In genomic region chr10:80385811-80386734, GRCm38 (mm10) we compare ENCODE assay signal across 7 mouse cellular contexts. TPM values are rescaled to one million over a fixed set of nuclear protein-coding genes. Genes with fewer than 3 reads are reported as not detected.
DNase-seq lines count a peak whose midpoint lies in the region; ATAC-seq and TF ChIP-seq lines count a peak whose summit lies in the region.

No protein-coding gene starts in this region.

- WGBS in lung, adult 2 months, result 7% methylated on average over 34 of the region's 34 CpGs
- WGBS in liver, postnatal 0 days (ENCODE audit: insufficient replicate concordance), result 17% methylated on average over 34 of the region's 34 CpGs
- 2% methylated on average over 34 of the region's 34 CpGs for WGBS in stomach, embryonic 14.5 days

- peak overlapping the region; percentile 99 for H3K4me2 ChIP-seq in liver, postnatal 0 days (ENCODE audit: low read depth, low read length)
- peak overlapping the region; percentile 88 for H3K4me2 ChIP-seq in stomach, embryonic 14.5 days (replicated peaks; ENCODE audit: low read depth, low read length)

- DNase-seq in lung, adult 2 months, result no peak
- DNase-seq in lung, postnatal 25 days (ENCODE audit: low spot score), result no peak
- peak; percentile 71 for DNase-seq in heart, postnatal 4 days
- DNase-seq in liver, postnatal 0 days, result no peak
- DNase-seq in urinary bladder, postnatal 4 days (ENCODE audit: low spot score in 2 of 2), result no peak

- no peak for TF ChIP-seq EP300 in liver, postnatal 0 days (IDR thresholded peaks at IDR 0.05; ENCODE audit: low read depth)

- H3K27me3 ChIP-seq in liver, postnatal 0 days (ENCODE audit: insufficient read depth, low read length), result peaks cover 10% of the 10 kb centered on the region; the same call in 1 of the 2 replicates
- no peaks in the 10 kb centered on the region for H3K27me3 ChIP-seq in stomach, embryonic 14.5 days (ENCODE audit: control insufficient read depth, insufficient read depth, low read length)

- no peaks in the 10 kb centered on the region for H3K9me3 ChIP-seq in liver, postnatal 0 days (ENCODE audit: low read length)
- no peaks in the 10 kb centered on the region for H3K9me3 ChIP-seq in stomach, embryonic 14.5 days (ENCODE audit: control insufficient read depth, low read depth, low read length)

- TF ChIP-seq POLR2A in lung, adult 2 months (IDR thresholded peaks at IDR 0.05; ENCODE audit: borderline replicate concordance, extremely low read depth, low read depth, low read length), result no peak
- TF ChIP-seq POLR2A in cortical plate, adult 2 months (IDR thresholded peaks at IDR 0.05; ENCODE audit: extremely low read depth, insufficient read depth, low read length), result no peak

- H3K4me1 ChIP-seq in lung, adult 2 months (ENCODE audit: control insufficient read depth, insufficient read depth, low read length), result peaks cover 9% of the 10 kb centered on the region
- peaks cover 4% of the 10 kb centered on the region; the same call in 1 of the 2 replicates for H3K4me1 ChIP-seq in cortical plate, adult 2 months (ENCODE audit: control insufficient read depth, insufficient read depth, low read length)
- H3K4me1 ChIP-seq in liver, postnatal 0 days (ENCODE audit: insufficient read depth), result peaks cover 46% of the 10 kb centered on the region
- H3K4me1 ChIP-seq in stomach, embryonic 14.5 days (ENCODE audit: control insufficient read depth, insufficient read depth, low read length), result peaks cover 17% of the 10 kb centered on the region

- no peak for TF ChIP-seq CTCF in lung, adult 2 months (IDR thresholded peaks at IDR 0.05; ENCODE audit: insufficient read depth, low read length)
- TF ChIP-seq CTCF in cortical plate, adult 2 months (IDR thresholded peaks at IDR 0.05; ENCODE audit: extremely low read depth, insufficient read depth, low read length), result no peak
- no peak for TF ChIP-seq CTCF in liver, postnatal 0 days (IDR thresholded peaks at IDR 0.05; ENCODE audit: low read depth)

- peak overlapping the region; percentile 64 for H3K4me3 ChIP-seq in lung, adult 2 months (replicated peaks; ENCODE audit: extremely low read depth, low read depth, low read length)
- H3K4me3 ChIP-seq in cortical plate, adult 2 months (ENCODE audit: insufficient read depth, low read length), result peak overlapping the region; percentile 55
- peak overlapping the region; percentile 63 for H3K4me3 ChIP-seq in liver, postnatal 0 days (ENCODE audit: low read depth, low read length)
- peak overlapping the region; percentile 87 for H3K4me3 ChIP-seq in stomach, embryonic 14.5 days (ENCODE audit: low read depth, low read length)

- H3K27ac ChIP-seq in cortical plate, adult 2 months (ENCODE audit: insufficient read depth, low read length), result peak overlapping the region; percentile 33
- no peak overlapping the region for H3K27ac ChIP-seq in liver, postnatal 0 days (ENCODE audit: low read depth)
- peak overlapping the region; percentile 88 for H3K27ac ChIP-seq in stomach, embryonic 14.5 days (ENCODE audit: low read length)

- peaks cover 13% of the 10 kb centered on the region for H3K36me3 ChIP-seq in liver, postnatal 0 days (replicated peaks; ENCODE audit: insufficient read depth, low read length)
- H3K36me3 ChIP-seq in stomach, embryonic 14.5 days (ENCODE audit: control insufficient read depth, insufficient read depth, low read length), result peaks cover 40% of the 10 kb centered on the region

- ATAC-seq in liver, postnatal 0 days, result no peak
- peak; percentile 64 for ATAC-seq in stomach, embryonic 14.5 days (ENCODE audit: insufficient number of reproducible peaks, insufficient read depth, low FRiP score, low read depth)

- H3K9ac ChIP-seq in liver, postnatal 0 days (replicated peaks), result peak overlapping the region; percentile 76
- peak overlapping the region; percentile 96 for H3K9ac ChIP-seq in stomach, embryonic 14.5 days (replicated peaks; ENCODE audit: low read depth, low read length)

RNA-seq across cellular contexts. Expression of gene Mex3d, which starts 1.4 kb away (rescaled TPM):
- polyA plus RNA-seq in lung, adult 2 months (2012; rRNA removed), result 37.5 and 48.3 TPM in 2 replicates
- polyA plus RNA-seq in cortical plate, adult 2 months (2012; rRNA removed), result 13.8 and 14.3 TPM in 2 replicates
- 10 to 100 TPM; 20.2 to 22.2 TPM for total RNA-seq in heart, postnatal 4 days (2021)
- 0.72 and 0.99 TPM in 2 replicates for polyA plus RNA-seq in liver, postnatal 0 days (2015; fragmentation: Nextera tagmentation; extraction: Ambion mirVana)
- 7.7 and 8.1 TPM in 2 replicates for polyA plus RNA-seq in stomach, embryonic 14.5 days (2014; fragmentation: Nextera tagmentation; extraction: Ambion mirVana)

RNA-seq across cellular contexts. Expression of gene Mbd3, which starts 13.3 kb away (rescaled TPM):
- polyA plus RNA-seq in lung, adult 2 months (2012; rRNA removed), result 131 and 143 TPM in 2 replicates
- polyA plus RNA-seq in cortical plate, adult 2 months (2012; rRNA removed), result 186 and 210 TPM in 2 replicates
- 100 to 1,000 TPM; 137 to 140 TPM for total RNA-seq in heart, postnatal 4 days (2021)
- 33.4 and 33.5 TPM in 2 replicates for polyA plus RNA-seq in liver, postnatal 0 days (2015; fragmentation: Nextera tagmentation; extraction: Ambion mirVana)
- polyA plus RNA-seq in stomach, embryonic 14.5 days (2014; fragmentation: Nextera tagmentation; extraction: Ambion mirVana), result 194 and 200 TPM in 2 replicates

RNA-seq across cellular contexts. Expression of gene Uqcr11, which starts 20.6 kb away (rescaled TPM):
- 1,202 and 1,263 TPM in 2 replicates for polyA plus RNA-seq in lung, adult 2 months (2012; rRNA removed)
- polyA plus RNA-seq in cortical plate, adult 2 months (2012; rRNA removed), result 1,456 and 1,595 TPM in 2 replicates
- total RNA-seq in heart, postnatal 4 days (2021), result 1,000 to 10,000 TPM; 1,257 to 1,372 TPM
- 753 and 771 TPM in 2 replicates for polyA plus RNA-seq in liver, postnatal 0 days (2015; fragmentation: Nextera tagmentation; extraction: Ambion mirVana)
- polyA plus RNA-seq in stomach, embryonic 14.5 days (2014; fragmentation: Nextera tagmentation; extraction: Ambion mirVana), result 645 and 784 TPM in 2 replicates

RNA-seq across cellular contexts. Expression of gene Plk5, which starts 29.8 kb away (rescaled TPM):
- 5.5 and 6.0 TPM in 2 replicates for polyA plus RNA-seq in lung, adult 2 months (2012; rRNA removed)
- polyA plus RNA-seq in cortical plate, adult 2 months (2012; rRNA removed), result 36.3 and 40.3 TPM in 2 replicates
- total RNA-seq in heart, postnatal 4 days (2021), result not detected
- 0.08 and 0.20 TPM in 2 replicates for polyA plus RNA-seq in liver, postnatal 0 days (2015; fragmentation: Nextera tagmentation; extraction: Ambion mirVana)
- polyA plus RNA-seq in stomach, embryonic 14.5 days (2014; fragmentation: Nextera tagmentation; extraction: Ambion mirVana), result 0.30 and 0.62 TPM in 2 replicates

RNA-seq across cellular contexts. Expression of gene Adamtsl5, which starts 37.9 kb away (rescaled TPM):
- 87.6 and 89.2 TPM in 2 replicates for polyA plus RNA-seq in lung, adult 2 months (2012; rRNA removed)
- 7.9 and 9.4 TPM in 2 replicates for polyA plus RNA-seq in cortical plate, adult 2 months (2012; rRNA removed)
- 10 to 100 TPM; 32.8 to 34.2 TPM for total RNA-seq in heart, postnatal 4 days (2021)
- polyA plus RNA-seq in liver, postnatal 0 days (2015; fragmentation: Nextera tagmentation; extraction: Ambion mirVana), result 1.5 and 1.8 TPM in 2 replicates
- 13.6 and 13.8 TPM in 2 replicates for polyA plus RNA-seq in stomach, embryonic 14.5 days (2014; fragmentation: Nextera tagmentation; extraction: Ambion mirVana)
